Mouse (Mus musculus) limb, embryonic 15.5 days (tissue): ENCODE measurements around the gene Gpc3. TPM values are rescaled to one million over a fixed set of nuclear protein-coding genes. Genes with fewer than 3 reads are reported as not detected.

Experiments
- ATAC-seq: fragments of 200-750 bp; cut with Nextera tagmentation; 2 replicates; pipeline ENCODE4 v1.8.0; 2017; ENCODE audit warnings: low read depth, moderate TSS enrichment; ENCODE audit not compliant: insufficient number of reproducible peaks, low FRiP score, low TSS enrichment
- H3K27ac ChIP-seq: fragments of 300-500 bp; sonication (generic); 2 replicates; pipeline ENCODE4 v1.5.1; 2015; ENCODE audit warnings: moderate library complexity, mild to moderate bottlenecking, inconsistent platforms
- H3K27me3 ChIP-seq: fragments of 300-500 bp; sonication (generic); 2 replicates; pipeline ENCODE4 v1.6.1; 2015; ENCODE audit warnings: inconsistent platforms
- H3K36me3 ChIP-seq: fragments of 300-500 bp; sonication (generic); 2 replicates; pipeline ENCODE4 v1.6.1; 2015; ENCODE audit warnings: inconsistent platforms
- H3K4me1 ChIP-seq: fragments of 300-500 bp; sonication (generic); 2 replicates; pipeline ENCODE4 v1.6.1; 2015; ENCODE audit warnings: inconsistent platforms
- H3K4me2 ChIP-seq: fragments of 300-500 bp; sonication (generic); 2 replicates; pipeline ENCODE4 v1.6.1; 2015; ENCODE audit warnings: mild to moderate bottlenecking, inconsistent platforms
- H3K4me3 ChIP-seq: fragments of 300-500 bp; sonication (generic); 2 replicates; pipeline ENCODE4 v1.5.1; 2015; ENCODE audit warnings: mild to moderate bottlenecking, inconsistent platforms
- H3K9ac ChIP-seq: fragments of 300-500 bp; sonication (generic); 2 replicates; pipeline ENCODE4 v1.6.1; 2015; ENCODE audit warnings: inconsistent platforms
- H3K9me3 ChIP-seq: fragments of 300-500 bp; sonication (generic); 2 replicates; pipeline ENCODE4 v1.6.1; 2016; ENCODE audit warnings: inconsistent platforms
- WGBS: fragments of 180-500 bp; shearing (Covaris S2); methylation state at CpG from one replicate; pipeline ENCODE4 v1.1.7; 2015; 5-methylcytosine and 5-hydroxymethylcytosine counted together
- polyA plus RNA-seq: library from polyadenylated mRNA; unstranded; fragments of >200 nt; fragmentation: Nextera tagmentation; extraction: Ambion mirVana; gene quantifications from 2 replicates; pipeline ENCODE4 v1.2.1, GENCODE M21; 2015

Gene Gpc3
- polyA plus RNA-seq, 1 experiment from 2014 or later = 768 TPM

DNA sequence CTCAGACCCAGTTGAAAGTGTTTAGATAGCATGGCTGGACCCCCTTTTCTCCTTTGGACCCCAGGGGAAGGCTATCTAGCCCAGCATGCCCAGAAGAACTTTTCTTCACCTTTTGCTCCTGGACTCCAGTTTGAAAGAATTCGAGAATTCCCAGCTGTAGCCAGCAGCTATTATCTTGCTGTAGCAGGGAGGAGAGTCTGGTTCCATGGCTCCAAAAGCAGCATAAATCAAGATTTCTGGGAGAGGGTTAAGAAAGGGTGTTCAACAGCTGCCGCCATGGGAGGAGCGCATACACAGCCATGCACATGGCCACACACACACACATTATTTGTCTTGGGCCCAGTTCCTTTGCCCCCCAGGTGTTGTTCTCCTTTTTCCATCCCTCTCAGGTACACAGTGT lies 4.1 kb upstream of the Gpc3 start:
- peak overlapping the region; percentile 27; the same call in 1 of the 2 replicates for H3K27ac ChIP-seq
- no peak overlapping the region for H3K4me2 ChIP-seq
- ATAC-seq = no peak

GRCm38 (mm10) chrX:52616152-52616551 lies 2.4 kb upstream of the Gpc3 start:
- Histone ChIP-seq H3K4me1 (peaks cover 8% of the 10 kb centered on the region; the same call in 1 of the 2 replicates), H3K9me3 (no peaks in the 10 kb centered on the region), H3K9ac (no peak overlapping the region), H3K27me3 (peaks cover 9% of the 10 kb centered on the region; the same call in 1 of the 2 replicates), H3K36me3 (no peaks in the 10 kb centered on the region), H3K4me3 (no peak overlapping the region), H3K4me2 (no peak overlapping the region), H3K27ac (no peak overlapping the region)
- 52% methylated on average over 5 of the region's 5 CpGs for WGBS
- ATAC-seq = no peak

More for the DNA sequence above, 4.1 kb upstream of the Gpc3 start:
- H3K9me3 ChIP-seq = no peaks in the 10 kb centered on the region
- 27% methylated on average over 3 of the region's 3 CpGs for WGBS
- no peaks in the 10 kb centered on the region for H3K36me3 ChIP-seq
- H3K9ac ChIP-seq = no peak overlapping the region
- H3K27me3 ChIP-seq = peaks cover 6% of the 10 kb centered on the region; the same call in 1 of the 2 replicates
- no peak overlapping the region for H3K4me3 ChIP-seq
- H3K4me1 ChIP-seq = peaks cover 8% of the 10 kb centered on the region; the same call in 1 of the 2 replicates

GRCm38 (mm10) chrX:52614031-52614381 lies 256 bp upstream of the Gpc3 start:
- peak overlapping the region; percentile 88 for H3K27ac ChIP-seq
- peaks cover 9% of the 10 kb centered on the region; the same call in 1 of the 2 replicates for H3K27me3 ChIP-seq
- H3K9ac ChIP-seq = 0 out of 2 replicates have a peak overlapping the region, but pooled peaks have one; percentile 4
- peak; percentile 93 for ATAC-seq
- H3K36me3 ChIP-seq = no peaks in the 10 kb centered on the region
- WGBS = 11% methylated on average over 21 of the region's 23 CpGs
- H3K9me3 ChIP-seq = no peaks in the 10 kb centered on the region
- peak overlapping the region; percentile 56 for H3K4me3 ChIP-seq
- peak overlapping the region; percentile 56 for H3K4me2 ChIP-seq
- H3K4me1 ChIP-seq = peaks cover 8% of the 10 kb centered on the region; the same call in 1 of the 2 replicates

GRCm38 (mm10) chrX:52612806-52613205 lies 944 bp downstream of the Gpc3 start:
- Histone ChIP-seq H3K4me1 (peaks cover 6% of the 10 kb centered on the region; the same call in 1 of the 2 replicates), H3K36me3 (no peaks in the 10 kb centered on the region), H3K4me3 (peak overlapping the region; percentile 56), H3K4me2 (peak overlapping the region; percentile 56), H3K9me3 (no peaks in the 10 kb centered on the region), H3K27me3 (peaks cover 9% of the 10 kb centered on the region; the same call in 1 of the 2 replicates), H3K27ac (peak overlapping the region; percentile 88), H3K9ac (peak overlapping the region; percentile 33)
- ATAC-seq = no peak
- 22% methylated on average over 12 of the region's 12 CpGs for WGBS

DNA sequence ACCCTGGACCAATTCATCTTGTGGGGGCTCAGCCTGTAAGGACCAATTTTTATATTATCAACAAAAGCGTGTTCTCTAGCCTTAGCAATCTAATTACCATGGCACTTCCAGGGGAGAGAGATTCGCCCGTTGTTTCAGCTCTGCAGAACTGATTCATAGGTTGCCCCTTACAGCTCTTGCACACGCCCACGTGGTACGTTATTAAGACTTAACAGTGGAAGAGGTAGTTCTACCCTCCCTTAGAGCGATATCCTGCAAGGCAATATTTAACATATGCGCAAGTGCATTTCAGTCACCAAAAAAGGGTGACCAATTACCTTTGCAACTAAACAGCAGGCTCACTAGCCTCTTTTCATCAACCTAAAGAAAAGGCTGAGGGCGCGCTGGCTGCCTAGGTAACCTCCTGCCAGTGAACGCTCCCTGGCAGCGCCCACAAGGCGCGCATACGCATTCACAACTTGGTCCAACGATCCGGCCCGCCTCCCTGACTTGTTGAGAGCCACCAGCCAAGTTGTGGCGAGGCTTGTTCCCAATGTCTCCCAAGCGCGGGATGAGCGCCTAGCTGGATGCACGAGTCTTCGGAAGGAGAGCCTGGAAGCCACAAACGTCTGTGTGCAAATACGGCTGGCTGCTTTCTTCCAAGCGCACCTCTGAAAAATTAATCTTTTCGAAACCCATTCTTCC lies 1.6 kb downstream of the Gpc3 start:
- peak overlapping the region; percentile 88 for H3K27ac ChIP-seq
- peak overlapping the region; percentile 56 for H3K4me2 ChIP-seq
- 25% methylated on average over 28 of the region's 28 CpGs for WGBS
- peak overlapping the region; percentile 33 for H3K9ac ChIP-seq
- H3K4me1 ChIP-seq = 0 out of 2 replicates have a peak, but pooled peaks cover 3% of the 10 kb centered on the region
- peak overlapping the region; percentile 56 for H3K4me3 ChIP-seq
- no peak for ATAC-seq
- no peaks in the 10 kb centered on the region for H3K9me3 ChIP-seq
- H3K27me3 ChIP-seq = peaks cover 9% of the 10 kb centered on the region; the same call in 1 of the 2 replicates
- H3K36me3 ChIP-seq = no peaks in the 10 kb centered on the region

- Histone ChIP-seq H3K4me3 (peak overlapping the region; percentile 56), H3K9me3 (no peaks in the 10 kb centered on the region), H3K27ac (peak overlapping the region; percentile 88; the same call in 1 of the 2 replicates), H3K9ac (no peak overlapping the region), H3K27me3 (peaks cover 9% of the 10 kb centered on the region; the same call in 1 of the 2 replicates), H3K4me1 (0 out of 2 replicates have a peak, but pooled peaks cover 3% of the 10 kb centered on the region), H3K36me3 (no peaks in the 10 kb centered on the region), H3K4me2 (peak overlapping the region; percentile 56)
- no peak for ATAC-seq
- whole genome bisulfite sequencing = 26% methylated on average over 5 of the region's 6 CpGs
Measured at GRCm38 (mm10) chrX:52611541-52611940, 2.2 kb downstream of the Gpc3 start.

DNA sequence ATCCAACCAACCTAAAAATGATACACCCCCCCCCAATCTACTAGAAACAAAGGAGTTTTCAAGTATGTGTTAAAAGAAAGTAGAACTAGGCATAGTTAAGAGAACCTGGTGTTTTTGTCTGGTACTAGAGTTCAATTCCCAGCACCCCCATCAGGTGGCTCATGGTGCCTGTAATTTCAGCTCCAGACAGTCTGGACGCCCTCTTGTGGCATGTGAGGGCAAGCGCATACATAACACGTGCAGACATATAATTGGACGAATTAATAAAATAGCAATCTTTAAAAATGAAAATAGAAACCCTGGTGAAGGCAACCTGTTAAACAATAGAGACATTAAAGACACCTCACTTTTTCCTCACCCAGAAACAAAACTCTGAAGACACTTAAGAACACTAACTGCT lies 10.6 kb downstream of the Gpc3 start:
- no peak overlapping the region for H3K4me2 ChIP-seq
- H3K4me3 ChIP-seq = no peak overlapping the region
- no peaks in the 10 kb centered on the region for H3K27me3 ChIP-seq
- H3K27ac ChIP-seq = no peak overlapping the region
- H3K36me3 ChIP-seq = no peaks in the 10 kb centered on the region
- WGBS = 78% methylated on average over 4 of the region's 4 CpGs
- no peak for ATAC-seq
- H3K4me1 ChIP-seq = no peaks in the 10 kb centered on the region; the same call in 1 of the 2 replicates
- no peak overlapping the region for H3K9ac ChIP-seq
- no peaks in the 10 kb centered on the region for H3K9me3 ChIP-seq

GRCm38 (mm10) chrX:52599246-52599645 lies 14.5 kb downstream of the Gpc3 start:
- Histone ChIP-seq H3K27me3 (no peaks in the 10 kb centered on the region), H3K9ac (no peak overlapping the region), H3K4me3 (no peak overlapping the region), H3K9me3 (no peaks in the 10 kb centered on the region), H3K4me2 (no peak overlapping the region), H3K36me3 (no peaks in the 10 kb centered on the region), H3K27ac (no peak overlapping the region), H3K4me1 (no peaks in the 10 kb centered on the region; the same call in 1 of the 2 replicates)
- whole genome bisulfite sequencing = 16% methylated on average over 1 of the region's 1 CpGs
- ATAC-seq = no peak

DNA sequence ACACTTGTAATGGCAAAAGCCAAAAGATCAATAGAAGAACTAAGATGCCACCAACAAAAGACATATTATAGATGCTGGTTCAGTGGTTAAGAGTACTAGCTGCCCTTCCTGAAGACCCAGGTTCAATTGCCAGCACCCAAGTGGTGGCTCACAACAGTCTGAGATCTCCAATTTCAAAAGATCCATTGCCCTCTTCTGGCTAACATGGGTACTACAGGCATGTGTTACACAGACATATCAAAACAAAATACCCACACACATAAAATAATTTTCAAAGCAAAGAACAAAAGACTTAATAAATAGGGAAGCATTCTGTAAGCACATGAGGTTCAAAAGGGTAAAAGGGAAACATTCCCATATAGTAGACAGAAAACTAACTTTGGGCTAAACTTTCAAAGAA lies 26.1 kb downstream of the Gpc3 start:
- H3K27ac ChIP-seq = no peak overlapping the region
- no peaks in the 10 kb centered on the region for H3K27me3 ChIP-seq
- H3K9me3 ChIP-seq = no peaks in the 10 kb centered on the region
- H3K4me1 ChIP-seq = no peaks in the 10 kb centered on the region
- no peak for ATAC-seq
- no peak overlapping the region for H3K4me3 ChIP-seq
- H3K36me3 ChIP-seq = no peaks in the 10 kb centered on the region
- no peak overlapping the region for H3K9ac ChIP-seq
- no peak overlapping the region for H3K4me2 ChIP-seq

GRCm38 (mm10) chrX:52559995-52560394 lies 53.8 kb downstream of the Gpc3 start:
- H3K36me3 ChIP-seq = no peaks in the 10 kb centered on the region

DNA sequence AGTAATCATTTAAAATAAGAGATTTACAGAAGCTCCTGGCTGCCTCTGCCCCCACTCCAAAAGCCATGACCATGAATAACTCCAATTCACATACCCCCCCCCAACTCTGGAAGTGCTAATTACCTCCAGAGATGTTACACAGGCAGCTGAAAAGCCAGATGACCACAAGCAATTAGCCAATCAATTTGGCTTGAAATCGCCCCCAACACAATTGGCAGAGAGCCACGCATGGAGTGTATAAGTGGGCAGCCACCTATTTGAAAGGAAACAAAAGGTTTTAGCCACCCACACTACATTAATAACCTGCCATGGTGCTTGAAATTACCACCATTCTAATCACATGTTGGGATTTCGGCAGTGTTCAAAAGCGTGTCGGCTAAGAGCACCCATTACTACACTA lies 55.2 kb downstream of the Gpc3 start:
- no peak overlapping the region for H3K4me3 ChIP-seq
- H3K9me3 ChIP-seq = no peaks in the 10 kb centered on the region
- WGBS = 60% methylated on average over 5 of the region's 5 CpGs
- ATAC-seq = no peak
- no peaks in the 10 kb centered on the region for H3K36me3 ChIP-seq
- H3K4me2 ChIP-seq = no peak overlapping the region
- no peak overlapping the region for H3K9ac ChIP-seq
- no peak overlapping the region for H3K27ac ChIP-seq
- no peaks in the 10 kb centered on the region for H3K27me3 ChIP-seq
- no peaks in the 10 kb centered on the region for H3K4me1 ChIP-seq

More at GRCm38 (mm10) chrX:52559995-52560394, 53.8 kb downstream of the Gpc3 start:
- no peaks in the 10 kb centered on the region for H3K9me3 ChIP-seq
- H3K4me2 ChIP-seq = no peak overlapping the region
- no peak overlapping the region for H3K9ac ChIP-seq
- no peak overlapping the region for H3K4me3 ChIP-seq
- WGBS = 80% methylated on average over 4 of the region's 4 CpGs
- no peaks in the 10 kb centered on the region for H3K27me3 ChIP-seq
- no peaks in the 10 kb centered on the region for H3K4me1 ChIP-seq
- no peak for ATAC-seq
- H3K27ac ChIP-seq = no peak overlapping the region

- no peaks in the 10 kb centered on the region for H3K9me3 ChIP-seq
- WGBS = 78% methylated on average over 6 of the region's 6 CpGs
- no peaks in the 10 kb centered on the region for H3K27me3 ChIP-seq
- H3K4me3 ChIP-seq = no peak overlapping the region
- no peak overlapping the region for H3K27ac ChIP-seq
- H3K9ac ChIP-seq = no peak overlapping the region
- no peak for ATAC-seq
- H3K4me1 ChIP-seq = no peaks in the 10 kb centered on the region
- no peaks in the 10 kb centered on the region for H3K36me3 ChIP-seq
- H3K4me2 ChIP-seq = no peak overlapping the region
Measured at GRCm38 (mm10) chrX:52557489-52557888, 56.3 kb downstream of the Gpc3 start.
